Mouse (Mus musculus) limb, embryonic 13.5 days (tissue): ENCODE data around the gene Nckap5l. TPM values are rescaled to one million over a fixed set of nuclear protein-coding genes. Genes with fewer than 3 reads are reported as not detected.
"Not testable (repeated sequence)": the region's sequence is repeated elsewhere in the genome, so short reads cannot be mapped to it uniquely, and the experiment has no call there.

Experiments used
- ATAC-seq: fragments of 200-750 bp; cut with Nextera tagmentation; 2 replicates; pipeline ENCODE4 v1.8.0; 2017; ENCODE audit warnings: low read depth, moderate number of reproducible peaks, moderate TSS enrichment; ENCODE audit not compliant: low FRiP score
- H3K27ac ChIP-seq: fragments of 300-500 bp; sonication (generic); 2 replicates; pipeline ENCODE4 v1.5.1; 2015; ENCODE audit warnings: inconsistent platforms, mild to moderate bottlenecking, moderate library complexity
- H3K27me3 ChIP-seq: fragments of 300-500 bp; sonication (generic); 2 replicates; pipeline ENCODE4 v1.6.1; 2015; ENCODE audit warnings: mild to moderate bottlenecking, inconsistent platforms
- H3K36me3 ChIP-seq: fragments of 300-500 bp; sonication (generic); 2 replicates; pipeline ENCODE4 v1.6.1; 2015; ENCODE audit warnings: inconsistent platforms, mild to moderate bottlenecking, moderate library complexity
- H3K4me1 ChIP-seq: fragments of 300-500 bp; sonication (generic); 2 replicates; pipeline ENCODE4 v1.6.1; 2015; ENCODE audit warnings: inconsistent platforms
- H3K4me2 ChIP-seq: fragments of 300-500 bp; sonication (generic); replicated peaks from 2 replicates; pipeline ENCODE4 v1.6.1; 2015; ENCODE audit warnings: inconsistent platforms, mild to moderate bottlenecking, moderate library complexity
- H3K4me3 ChIP-seq: fragments of 300-500 bp; sonication (generic); 2 replicates; pipeline ENCODE4 v1.5.1; 2015; ENCODE audit warnings: moderate library complexity, mild to moderate bottlenecking, inconsistent platforms
- H3K9ac ChIP-seq: fragments of 300-500 bp; sonication (generic); 2 replicates; pipeline ENCODE4 v1.6.1; 2015; ENCODE audit warnings: mild to moderate bottlenecking, inconsistent platforms
- H3K9me3 ChIP-seq: fragments of 300-500 bp; sonication (generic); 2 replicates; pipeline ENCODE4 v1.6.1; 2016; ENCODE audit warnings: inconsistent platforms
- whole genome bisulfite sequencing: fragments of 180-500 bp; shearing (Covaris S2); methylation state at CpG from one replicate; pipeline ENCODE4 v1.1.7; 2015; 5-methylcytosine and 5-hydroxymethylcytosine counted together
- polyA plus RNA-seq: library from polyadenylated mRNA; unstranded; fragments of >200 nt; fragmentation: Nextera tagmentation; extraction: Ambion mirVana; gene quantifications from 2 replicates; pipeline ENCODE4 v1.2.1, GENCODE M21; 2015

Nckap5l gene
- polyA plus RNA-seq, 1 experiment from 2014 or later, result 14.0 TPM

GRCm38 (mm10) chr15:99456963-99457605 lies 464 bp downstream of the Nckap5l start:
- H3K4me1 ChIP-seq, result peaks cover 47% of the 10 kb centered on the region
- H3K4me2 ChIP-seq, result peak overlapping the region; percentile 89
- no peaks in the 10 kb centered on the region for H3K9me3 ChIP-seq
- no peaks in the 10 kb centered on the region for H3K27me3 ChIP-seq
- ATAC-seq, result peak; percentile 79
- peaks cover 26% of the 10 kb centered on the region for H3K36me3 ChIP-seq
- H3K9ac ChIP-seq, result peak overlapping the region; percentile 81
- WGBS, result 0% methylated on average over 40 of the region's 43 CpGs
- H3K4me3 ChIP-seq, result peak overlapping the region; percentile 85
- H3K27ac ChIP-seq, result peak overlapping the region; percentile 92

GRCm38 (mm10) chr15:99456338-99456962 lies 1.1 kb downstream of the Nckap5l start:
- H3K27ac ChIP-seq, result peak overlapping the region; percentile 92
- no peaks in the 10 kb centered on the region for H3K9me3 ChIP-seq
- no peak for ATAC-seq
- H3K4me1 ChIP-seq, result peaks cover 47% of the 10 kb centered on the region
- 19% methylated on average over 7 of the region's 7 CpGs for WGBS
- peaks cover 32% of the 10 kb centered on the region for H3K36me3 ChIP-seq
- H3K4me3 ChIP-seq, result peak overlapping the region; percentile 85
- H3K4me2 ChIP-seq, result peak overlapping the region; percentile 89
- H3K27me3 ChIP-seq, result no peaks in the 10 kb centered on the region
- H3K9ac ChIP-seq, result peak overlapping the region; percentile 81

DNA sequence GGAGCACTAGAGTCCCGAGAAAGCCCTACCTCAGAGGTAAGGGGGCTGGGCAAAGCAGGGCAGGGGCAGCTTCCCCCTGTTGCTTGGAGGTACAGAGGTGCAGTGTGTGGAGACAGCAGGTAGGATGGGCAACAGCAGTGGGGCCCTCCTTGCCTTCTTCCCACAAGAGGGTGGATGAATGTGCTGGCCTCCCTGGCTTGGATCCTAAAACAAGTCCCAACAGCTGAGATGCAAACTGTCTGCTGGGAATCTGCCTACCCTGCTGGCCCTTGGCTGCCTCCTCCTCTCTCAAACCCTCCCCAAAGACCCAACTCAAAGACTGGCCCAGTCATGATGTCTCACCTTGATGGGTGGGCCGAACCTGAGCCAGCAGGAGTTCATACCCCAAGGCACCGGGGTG lies 2.1 kb downstream of the Nckap5l start:
- 71% methylated on average over 3 of the region's 3 CpGs for WGBS
- Histone ChIP-seq H3K36me3 (peaks cover 39% of the 10 kb centered on the region), H3K27ac (peak overlapping the region; percentile 49; the same call in 1 of the 2 replicates), H3K4me3 (peak overlapping the region; percentile 85; the same call in 1 of the 2 replicates), H3K4me1 (peaks cover 51% of the 10 kb centered on the region), H3K4me2 (peak overlapping the region; percentile 89), H3K9me3 (no peaks in the 10 kb centered on the region), H3K27me3 (no peaks in the 10 kb centered on the region), H3K9ac (peak overlapping the region; percentile 81; the same call in 1 of the 2 replicates)
- ATAC-seq, result no peak

GRCm38 (mm10) chr15:99454585-99455279 lies 2.8 kb downstream of the Nckap5l start:
- H3K27ac ChIP-seq, result peak overlapping the region; percentile 49
- H3K4me3 ChIP-seq, result peak overlapping the region; percentile 16; the same call in 1 of the 2 replicates
- H3K9me3 ChIP-seq, result no peaks in the 10 kb centered on the region
- H3K4me2 ChIP-seq, result peak overlapping the region; percentile 89
- H3K36me3 ChIP-seq, result peaks cover 44% of the 10 kb centered on the region
- peaks cover 58% of the 10 kb centered on the region for H3K4me1 ChIP-seq
- peak overlapping the region; percentile 46; the same call in 1 of the 2 replicates for H3K9ac ChIP-seq
- no peak for ATAC-seq
- 82% methylated on average over 7 of the region's 7 CpGs for WGBS
- no peaks in the 10 kb centered on the region for H3K27me3 ChIP-seq

GRCm38 (mm10) chr15:99453153-99453900 lies 4.2 kb downstream of the Nckap5l start:
- Histone ChIP-seq H3K4me2 (no peak overlapping the region; the same call in 1 of the 2 replicates), H3K9me3 (no peaks in the 10 kb centered on the region), H3K27me3 (no peaks in the 10 kb centered on the region), H3K36me3 (peaks cover 48% of the 10 kb centered on the region), H3K27ac (no peak overlapping the region), H3K4me1 (peaks cover 67% of the 10 kb centered on the region), H3K9ac (peak overlapping the region; percentile 13; the same call in 1 of the 2 replicates), H3K4me3 (no peak overlapping the region)
- 73% methylated on average over 11 of the region's 11 CpGs for WGBS
- ATAC-seq, result no peak

- ATAC-seq, result 0 out of 2 replicates have a peak, but pooled peaks have one; percentile 10
- Histone ChIP-seq H3K9ac (peak overlapping the region; percentile 31; the same call in 1 of the 2 replicates), H3K4me1 (peaks cover 45% of the 10 kb centered on the region), H3K9me3 (no peaks in the 10 kb centered on the region), H3K27me3 (no peaks in the 10 kb centered on the region), H3K4me2 (peak overlapping the region; percentile 28), H3K27ac (peak overlapping the region; percentile 73; the same call in 1 of the 2 replicates), H3K36me3 (peaks cover 60% of the 10 kb centered on the region), H3K4me3 (no peak overlapping the region)
- 80% methylated on average over 8 of the region's 8 CpGs for WGBS
Observed at GRCm38 (mm10) chr15:99449751-99450280, 7.7 kb downstream of the Nckap5l start.

DNA sequence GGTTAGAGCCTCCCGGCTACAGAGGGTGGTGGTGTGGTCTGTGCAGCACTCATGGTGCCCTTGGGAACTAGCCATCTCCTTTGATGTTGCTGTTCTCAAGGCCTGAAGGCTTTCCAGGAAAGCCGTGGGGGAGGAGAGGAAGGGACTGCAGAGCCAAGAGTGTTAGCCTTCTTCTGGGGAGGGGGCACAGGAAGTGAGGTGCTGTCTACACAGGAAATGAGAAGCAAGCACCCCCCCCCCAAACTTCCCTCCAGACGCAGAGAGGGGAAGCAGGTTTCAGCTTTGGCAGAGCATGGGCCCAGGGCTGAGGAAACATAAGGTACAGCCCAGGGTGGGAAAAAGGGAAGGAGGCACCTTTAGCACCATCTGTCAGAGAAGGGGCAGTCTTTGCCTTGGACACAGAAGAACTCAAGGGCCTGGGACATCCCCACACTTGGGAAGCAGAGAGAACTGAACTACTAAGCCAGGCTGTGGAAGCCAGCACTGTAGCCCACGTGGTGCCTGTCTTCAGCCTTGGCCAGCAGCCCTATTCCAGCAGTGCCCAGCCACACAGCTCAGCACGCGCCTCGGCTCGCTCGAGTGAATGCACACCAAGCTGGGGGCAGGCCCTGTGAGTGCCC lies 8.3 kb downstream of the Nckap5l start:
- peak; percentile 48 for ATAC-seq
- H3K4me3 ChIP-seq, result no peak overlapping the region
- peak overlapping the region; percentile 73; the same call in 1 of the 2 replicates for H3K27ac ChIP-seq
- 59% methylated on average over 9 of the region's 9 CpGs for WGBS
- H3K9me3 ChIP-seq, result no peaks in the 10 kb centered on the region
- peak overlapping the region; percentile 28 for H3K4me2 ChIP-seq
- H3K27me3 ChIP-seq, result no peaks in the 10 kb centered on the region
- peak overlapping the region; percentile 31; the same call in 1 of the 2 replicates for H3K9ac ChIP-seq
- peaks cover 63% of the 10 kb centered on the region for H3K36me3 ChIP-seq
- peaks cover 41% of the 10 kb centered on the region for H3K4me1 ChIP-seq

- H3K36me3 ChIP-seq, result peaks cover 45% of the 10 kb centered on the region
- not testable (repeated sequence) for H3K4me3 ChIP-seq, H3K9ac ChIP-seq, H3K4me2 ChIP-seq, ATAC-seq, H3K9me3 ChIP-seq, H3K27ac ChIP-seq, H3K27me3 ChIP-seq
- peaks cover 40% of the 10 kb centered on the region for H3K4me1 ChIP-seq
- 92% methylated on average over 10 of the region's 10 CpGs for WGBS
Observed at GRCm38 (mm10) chr15:99446136-99446535, 11.4 kb downstream of the Nckap5l start.

- H3K4me3 ChIP-seq, result no peak overlapping the region
- H3K36me3 ChIP-seq, result peaks cover 42% of the 10 kb centered on the region
- H3K4me1 ChIP-seq, result peaks cover 42% of the 10 kb centered on the region
- no peaks in the 10 kb centered on the region for H3K27me3 ChIP-seq
- no peak overlapping the region for H3K27ac ChIP-seq
- ATAC-seq, result no peak
- WGBS, result 55% methylated on average over 6 of the region's 6 CpGs
- H3K9ac ChIP-seq, result no peak overlapping the region
- H3K9me3 ChIP-seq, result no peaks in the 10 kb centered on the region
- no peak overlapping the region for H3K4me2 ChIP-seq
Observed at GRCm38 (mm10) chr15:99445567-99445966, 12.0 kb downstream of the Nckap5l start.

DNA sequence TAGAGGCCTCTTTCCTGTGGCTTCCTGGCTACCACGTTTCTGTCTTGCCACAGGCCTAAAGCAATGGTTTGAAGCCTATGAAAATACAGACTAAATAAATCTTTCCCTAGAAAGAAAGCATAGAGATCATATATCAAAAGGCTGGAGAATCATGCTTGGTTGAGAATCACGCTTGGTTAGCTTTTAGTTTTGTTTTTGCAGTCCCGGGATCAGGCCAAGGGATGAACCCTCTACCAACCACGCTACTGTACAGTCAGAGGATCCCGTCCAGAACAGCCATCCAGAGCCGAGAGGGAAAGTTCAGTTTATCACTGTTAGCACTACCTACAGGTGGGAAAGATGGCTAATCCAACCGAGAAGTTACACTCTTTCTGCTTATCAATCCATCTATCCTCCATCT lies 15.2 kb downstream of the Nckap5l start:
- H3K36me3 ChIP-seq, result peaks cover 33% of the 10 kb centered on the region

More for the DNA sequence above, 15.2 kb downstream of the Nckap5l start:
- H3K4me1 ChIP-seq, result peaks cover 48% of the 10 kb centered on the region
- H3K9me3 ChIP-seq, result no peaks in the 10 kb centered on the region
- H3K27me3 ChIP-seq, result no peaks in the 10 kb centered on the region
- no peak for ATAC-seq
- no peak overlapping the region for H3K4me2 ChIP-seq
- H3K9ac ChIP-seq, result no peak overlapping the region
- no peak overlapping the region for H3K4me3 ChIP-seq
- WGBS, result 75% methylated on average over 7 of the region's 7 CpGs
- H3K27ac ChIP-seq, result peak overlapping the region; percentile 6; the same call in 1 of the 2 replicates
